Mouse (Mus musculus) limb, embryonic 14.5 days (tissue): ENCODE results near the gene Nol7. TPM values are rescaled to one million over a fixed set of nuclear protein-coding genes. Genes with fewer than 3 reads are reported as not detected.

Experiments used
- ATAC-seq: fragments of 200-750 bp; cut with Nextera tagmentation; 2 replicates; pipeline ENCODE4 v1.8.0; 2017; ENCODE audit warnings: low read depth, moderate number of reproducible peaks, moderate TSS enrichment; ENCODE audit not compliant: low FRiP score
- DNase-seq: peaks from one replicate; pipeline ENCODE4 v3.0.0-alpha.2; 2015; ENCODE audit warnings: low spot score
- H3K27ac ChIP-seq: fragments of 300-500 bp; sonication (generic); replicated peaks from 2 replicates; pipeline ENCODE4 v1.5.1; 2014; ENCODE audit warnings: low read depth, mild to moderate bottlenecking, low read length, moderate library complexity, mixed read lengths
- H3K27me3 ChIP-seq: fragments of 300-500 bp; sonication (generic); 2 replicates; pipeline ENCODE4 v1.6.1; 2014; ENCODE audit warnings: low read length, mixed read lengths; ENCODE audit not compliant: control insufficient read depth, insufficient read depth
- H3K36me3 ChIP-seq: fragments of 300-500 bp; sonication (generic); 2 replicates; pipeline ENCODE4 v1.6.1; 2014; ENCODE audit warnings: mild to moderate bottlenecking, low read length, moderate library complexity, mixed read lengths; ENCODE audit not compliant: control insufficient read depth, insufficient read depth
- H3K4me1 ChIP-seq: fragments of 300-500 bp; sonication (generic); 2 replicates; pipeline ENCODE4 v1.6.1; 2014; ENCODE audit warnings: antibody characterized with exemption, low read length, mixed read lengths; ENCODE audit not compliant: control insufficient read depth, insufficient read depth
- H3K4me2 ChIP-seq: fragments of 300-500 bp; sonication (generic); replicated peaks from 2 replicates; pipeline ENCODE4 v1.6.1; 2014; ENCODE audit warnings: low read depth, mild to moderate bottlenecking, low read length, moderate library complexity; ENCODE audit not compliant: severe bottlenecking
- H3K4me3 ChIP-seq: fragments of 300-500 bp; sonication (generic); replicated peaks from 2 replicates; pipeline ENCODE4 v1.5.1; 2014; ENCODE audit warnings: low read length
- H3K9ac ChIP-seq: fragments of 300-500 bp; sonication (generic); 2 replicates; pipeline ENCODE4 v1.6.1; 2014; ENCODE audit warnings: mild to moderate bottlenecking, low read depth, low read length, moderate library complexity; ENCODE audit not compliant: severe bottlenecking
- H3K9me3 ChIP-seq: fragments of 300-500 bp; sonication (generic); 2 replicates; pipeline ENCODE4 v1.6.1; 2016; ENCODE audit warnings: low read length; ENCODE audit not compliant: control insufficient read depth
- POLR2A ChIP-seq: fragments of 200-500 bp; IDR thresholded peaks from 2 replicates; pipeline ENCODE4 v1.8.0; 2012; ENCODE audit warnings: inconsistent platforms, mild to moderate bottlenecking, moderate library complexity, borderline replicate concordance; ENCODE audit not compliant: insufficient read depth, insufficient read length; ENCODE audit errors: extremely low read depth
- WGBS: fragments of 180-500 bp; shearing (Covaris S2); extraction: QIAGEN DNeasy Blood & Tissue Kit; methylation state at CpG from one replicate; pipeline ENCODE4 v1.1.7; 2014; 5-methylcytosine and 5-hydroxymethylcytosine counted together
- polyA plus RNA-seq, 2 experiments: library from polyadenylated mRNA; depleted of rRNA in 1 of 2; stranded (reverse) in 1 of 2; unstranded in 1 of 2; fragments of >200 nt; fragmentation: Nextera tagmentation in 1 of 2; extraction: Ambion mirVana in 1 of 2; gene quantifications; 2 replicates each; pipeline versions ENCODE4 v1.2.1 to v1.2.3; 2012 to 2014

Nol7 gene
- polyA plus RNA-seq, 2 experiments = 96.1 to 138 TPM

DNA sequence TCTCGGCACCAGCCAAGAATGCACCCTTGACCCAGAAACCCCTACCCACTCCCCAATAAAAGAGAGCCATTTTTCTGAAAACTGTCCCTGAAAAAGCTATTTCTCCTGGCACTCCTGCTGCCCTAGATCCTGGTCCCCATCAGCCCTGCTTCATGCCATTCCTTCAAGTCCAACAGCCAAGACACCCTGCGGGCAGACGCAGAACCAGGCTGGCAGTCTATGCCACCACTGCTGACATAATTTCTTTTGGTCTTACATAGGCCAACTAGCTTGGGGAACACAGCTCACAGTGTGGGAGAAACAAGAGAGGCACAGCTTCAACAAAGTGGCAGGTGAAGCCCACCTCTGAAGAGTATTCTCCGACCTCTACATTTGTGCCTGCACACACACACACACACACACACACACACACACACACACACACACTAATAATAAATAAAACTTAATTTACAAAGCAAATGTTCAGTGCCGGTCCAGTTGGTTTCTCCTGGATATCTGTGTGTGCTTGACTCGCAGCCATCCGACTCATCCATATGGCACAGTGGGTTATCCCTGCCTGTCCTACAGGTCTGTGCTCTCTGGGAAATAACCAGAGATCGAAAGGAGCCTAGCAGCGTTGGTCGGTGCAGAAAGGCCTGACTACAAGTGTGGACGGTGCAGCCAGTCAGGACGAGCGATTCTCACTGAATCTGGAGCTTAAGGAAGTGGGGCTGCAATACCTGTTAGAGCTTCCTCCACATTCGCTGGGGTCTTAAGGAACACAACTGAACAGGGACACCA is 41.7 kb upstream of the Nol7 start:
- no peak for TF ChIP-seq POLR2A
- WGBS = 85% methylated on average over 14 of the region's 14 CpGs
- no peaks in the 10 kb centered on the region for H3K27me3 ChIP-seq

DNA sequence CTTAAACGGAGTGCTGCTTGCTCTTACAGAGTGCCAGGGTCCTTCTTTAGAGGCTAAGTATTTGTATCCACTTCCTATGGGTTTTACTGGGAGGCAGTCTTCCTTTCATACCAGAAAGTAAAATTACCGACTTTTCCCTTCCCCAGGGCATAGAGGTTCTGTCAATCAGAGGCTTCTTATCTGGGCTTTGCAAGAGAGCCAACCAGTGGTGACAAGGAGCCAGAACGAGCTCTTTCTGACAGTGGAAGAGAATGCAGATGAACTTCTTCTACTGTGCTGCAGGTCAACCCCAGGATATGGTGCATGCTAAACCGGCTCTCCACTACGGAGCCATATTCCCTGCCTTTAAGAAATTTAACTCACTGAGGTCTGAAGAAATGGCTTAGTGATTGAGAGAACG is 37.7 kb upstream of the Nol7 start:
- Histone ChIP-seq H3K9me3 (no peaks in the 10 kb centered on the region), H3K27me3 (no peaks in the 10 kb centered on the region), H3K9ac (no peak overlapping the region), H3K4me3 (no peak overlapping the region), H3K36me3 (no peaks in the 10 kb centered on the region), H3K4me1 (no peaks in the 10 kb centered on the region), H3K4me2 (no peak overlapping the region), H3K27ac (no peak overlapping the region)
- ATAC-seq (no peak), DNase-seq (no peak)
- TF ChIP-seq POLR2A = no peak
- 63% methylated on average over 6 of the region's 6 CpGs for WGBS

More for the DNA sequence above, 41.7 kb upstream of the Nol7 start:
- no peaks in the 10 kb centered on the region for H3K36me3 ChIP-seq
- ATAC-seq (no peak), DNase-seq (no peak)
- H3K4me2 ChIP-seq = no peak overlapping the region
- no peak overlapping the region for H3K9ac ChIP-seq
- no peaks in the 10 kb centered on the region for H3K9me3 ChIP-seq
- no peak overlapping the region for H3K27ac ChIP-seq
- no peak overlapping the region for H3K4me3 ChIP-seq
- H3K4me1 ChIP-seq = 0 out of 2 replicates have a peak, but pooled peaks cover 7% of the 10 kb centered on the region

- H3K27ac ChIP-seq = no peak overlapping the region
- H3K9me3 ChIP-seq = no peaks in the 10 kb centered on the region
- WGBS = 80% methylated on average over 9 of the region's 9 CpGs
- no peak for TF ChIP-seq POLR2A
- ATAC-seq (no peak), DNase-seq (no peak)
- peaks cover 8% of the 10 kb centered on the region; the same call in 1 of the 2 replicates for H3K4me1 ChIP-seq
- H3K36me3 ChIP-seq = no peaks in the 10 kb centered on the region
- H3K4me2 ChIP-seq = no peak overlapping the region
- no peaks in the 10 kb centered on the region for H3K27me3 ChIP-seq
- no peak overlapping the region for H3K9ac ChIP-seq
- no peak overlapping the region for H3K4me3 ChIP-seq
Measured at GRCm38 (mm10) chr13:43362353-43362752, 35.8 kb upstream of the Nol7 start.

DNA sequence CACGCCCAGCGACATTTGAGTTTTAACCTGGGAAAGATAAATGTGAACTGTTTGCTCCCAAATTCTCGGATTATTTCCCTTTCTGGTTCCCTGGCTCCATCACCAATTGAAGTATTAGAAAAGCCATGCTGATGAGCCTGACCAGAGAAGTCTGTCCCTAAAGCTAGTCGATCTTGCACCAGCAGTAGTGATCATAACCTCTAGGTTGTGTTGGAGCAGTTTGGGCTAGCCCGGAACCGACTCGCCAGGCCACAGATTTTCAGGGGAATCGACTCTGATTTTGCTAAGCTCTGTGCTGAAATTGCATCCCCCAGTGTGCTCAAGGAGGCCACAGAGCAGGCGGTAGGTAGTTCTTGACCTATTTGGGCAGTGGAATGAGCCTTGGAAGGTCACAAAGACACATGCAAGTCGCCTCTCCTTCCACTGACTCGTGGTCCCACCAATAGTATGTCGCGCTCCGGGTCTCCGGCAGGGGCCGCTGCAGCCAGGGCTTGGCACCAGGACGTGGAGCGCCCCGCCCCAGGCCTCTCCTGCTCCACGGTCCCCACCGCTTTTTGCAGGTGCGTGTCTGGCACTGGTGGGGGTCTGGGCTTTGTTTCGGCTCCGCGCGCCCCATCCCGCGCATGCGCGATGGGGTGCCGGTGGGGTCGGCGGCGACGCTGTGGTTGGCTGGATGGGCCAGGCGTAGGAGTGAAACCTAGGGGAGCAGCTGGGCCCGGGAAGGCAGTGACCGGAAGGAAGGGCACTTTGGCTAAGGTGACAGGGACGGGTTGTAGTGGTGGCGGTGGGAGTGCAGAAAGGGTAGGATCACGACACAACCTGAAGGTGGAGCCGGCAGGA is 33.0 kb upstream of the Nol7 start, which contains the start of gene Sirt5:
Sirt5 (plus strand) TSS at position 512 of the 840 bp plus-strand sequence.
- Histone ChIP-seq H3K36me3 (no peaks in the 10 kb centered on the region), H3K9me3 (no peaks in the 10 kb centered on the region), H3K4me3 (peak within 1 kb of the TSS; percentile 61), H3K27me3 (no peaks in the 10 kb centered on the region), H3K4me2 (peak within 1 kb of the TSS; percentile 88), H3K4me1 (peaks cover 8% of the 10 kb centered on the region; the same call in 1 of the 2 replicates), H3K9ac (peak within 1 kb of the TSS; percentile 77), H3K27ac (peak within 1 kb of the TSS; percentile 48; the same call in 1 of the 2 replicates)
- ATAC-seq (peak; percentile 97), DNase-seq (peak; percentile 90)
- 15% methylated on average over 42 of the region's 42 CpGs for WGBS
- 0 out of 2 replicates have a peak, but pooled peaks have one; percentile 50 for TF ChIP-seq POLR2A

- peak overlapping the region; percentile 61 for H3K4me3 ChIP-seq
- H3K4me2 ChIP-seq = peak overlapping the region; percentile 88
- peak overlapping the region; percentile 77 for H3K9ac ChIP-seq
- no peaks in the 10 kb centered on the region for H3K27me3 ChIP-seq
- H3K4me1 ChIP-seq = peaks cover 8% of the 10 kb centered on the region; the same call in 1 of the 2 replicates
- 0 out of 2 replicates have a peak overlapping the region, but pooled peaks have one; percentile 48 for H3K27ac ChIP-seq
- WGBS = 5% methylated on average over 11 of the region's 11 CpGs
- no peaks in the 10 kb centered on the region for H3K9me3 ChIP-seq
- TF ChIP-seq POLR2A = no peak
- ATAC-seq (peak; percentile 21; the same call in 1 of the 2 replicates), DNase-seq (no peak)
- peaks cover 4% of the 10 kb centered on the region; the same call in 1 of the 2 replicates for H3K36me3 ChIP-seq
Measured at GRCm38 (mm10) chr13:43365825-43366184, 32.4 kb upstream of the Nol7 start.
